Mouse (Mus musculus) kidney, postnatal 36 days (tissue): Measurements from ENCODE around the gene Id3.
A peak's percentile ranks its signal among the peaks of the same experiment; 100 is the strongest.

Experiments
- DNase-seq, 2 experiments: peaks; one replicate each; pipeline ENCODE4 v3.0.0; 2021 to 2022; ENCODE audit warnings: mixed read lengths in 2 of 2

Gene Id3

DNA sequence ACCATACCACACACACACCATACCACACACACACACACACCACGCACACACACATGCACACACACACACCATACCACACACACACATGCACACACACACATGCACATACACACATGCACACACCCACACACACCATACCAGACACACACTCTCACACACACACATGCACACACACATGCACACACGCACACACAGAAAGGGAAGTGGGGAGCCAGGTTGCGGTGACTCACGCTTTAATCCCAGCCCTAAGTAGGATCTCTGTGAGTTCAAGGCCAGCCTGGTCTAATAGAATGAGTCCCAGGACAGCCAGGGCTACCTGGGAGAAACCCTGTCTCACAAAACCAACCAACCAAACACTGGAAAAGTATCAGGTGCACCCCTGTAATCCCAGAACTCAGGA lies 18.7 kb upstream of the Id3 start:
- no peak for DNase-seq

- DNase-seq, result no peak
Measured at GRCm38 (mm10) chr4:136125458-136125857, 17.8 kb upstream of the Id3 start.

DNA sequence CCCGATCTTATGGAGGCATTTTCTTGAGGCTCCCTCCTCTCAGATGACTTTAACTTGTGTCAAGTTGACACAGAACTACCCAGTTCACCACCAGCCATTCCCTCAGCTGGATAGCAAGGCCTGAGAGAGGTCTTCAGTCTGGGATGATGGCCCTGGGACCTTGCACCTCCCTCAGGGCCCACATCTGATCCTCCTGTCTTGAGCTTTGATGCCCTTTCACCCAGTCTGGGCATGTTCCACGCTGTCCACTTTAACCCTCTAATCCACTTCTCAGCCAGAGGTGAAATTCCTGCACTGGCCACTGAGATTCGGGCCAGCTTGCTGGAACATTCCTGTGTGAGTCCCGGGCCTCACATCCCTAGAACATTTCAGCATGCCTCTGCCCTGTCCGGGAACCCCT lies 17.3 kb upstream of the Id3 start:
- peak; percentile 45 to 73 for DNase-seq

GRCm38 (mm10) chr4:136127670-136128069 lies 15.6 kb upstream of the Id3 start:
- DNase-seq, result no peak

- DNase-seq, result no peak
Measured at GRCm38 (mm10) chr4:136129842-136130241, 13.5 kb upstream of the Id3 start.

DNA sequence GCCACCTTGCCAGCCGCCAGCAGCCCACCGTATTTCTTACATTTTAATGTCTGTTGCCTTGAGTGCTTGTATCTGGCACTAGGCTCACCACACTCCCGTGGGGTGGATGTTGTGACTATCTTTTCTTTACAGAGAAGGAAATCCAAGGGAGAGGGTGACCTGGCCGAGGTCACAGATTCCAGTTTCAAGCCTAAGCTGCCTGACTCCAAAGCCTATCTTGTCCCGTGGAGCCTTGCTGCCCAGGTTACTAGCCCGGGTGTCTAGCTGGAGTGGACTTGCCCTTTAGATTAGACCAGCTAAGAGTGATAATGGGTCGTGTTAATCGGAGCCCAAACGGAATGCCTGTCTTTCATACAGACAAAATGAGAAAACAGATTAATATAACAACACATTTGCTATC lies 9.5 kb upstream of the Id3 start:
- DNase-seq, result no peak

GRCm38 (mm10) chr4:136134418-136134977 lies 8.8 kb upstream of the Id3 start:
- DNase-seq, result peak in 1 of 2 experiments; percentile 34

GRCm38 (mm10) chr4:136134978-136135873 lies 8.1 kb upstream of the Id3 start:
- DNase-seq, result peak in 1 of 2 experiments; percentile 73

GRCm38 (mm10) chr4:136135874-136136728 lies 7.2 kb upstream of the Id3 start:
- peak; percentile 70 to 74 for DNase-seq

DNA sequence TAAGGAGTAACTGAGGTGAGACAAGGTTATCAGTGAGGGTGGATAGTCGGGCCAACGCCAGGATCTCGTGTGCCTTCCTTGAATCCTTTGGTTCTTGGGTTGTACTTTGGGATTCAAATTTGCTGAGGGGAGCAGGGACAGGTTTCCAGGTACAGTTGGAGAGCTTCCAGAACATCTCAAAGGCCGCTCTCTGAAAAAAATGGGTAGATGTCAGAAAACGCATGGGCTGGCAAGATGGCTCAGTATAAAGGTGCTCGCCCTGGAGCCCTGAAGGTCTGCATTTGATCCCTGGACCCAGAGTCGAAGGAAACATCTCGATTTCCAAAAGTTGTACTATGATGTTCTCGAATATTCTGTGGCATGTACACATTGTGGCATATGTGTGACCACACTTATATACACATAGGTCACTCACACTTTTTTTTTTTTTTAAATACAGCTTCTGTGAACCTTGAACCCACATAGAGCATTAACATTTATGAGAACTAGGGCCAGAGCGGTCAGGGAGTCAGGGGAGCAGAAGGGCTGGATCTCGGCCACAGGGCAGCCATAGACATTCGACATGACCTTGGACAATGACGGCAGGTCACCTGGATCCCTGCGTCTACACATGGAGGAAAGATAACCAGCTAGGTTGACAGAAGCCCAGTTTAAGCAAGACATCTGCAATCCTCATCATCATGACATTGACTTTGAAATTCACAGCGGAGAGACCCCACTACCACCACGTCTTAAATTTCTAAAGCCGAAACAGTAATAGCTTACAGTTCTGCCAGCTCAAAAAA lies 3.8 kb upstream of the Id3 start:
- DNase-seq, result peak; percentile 54 to 56

DNA sequence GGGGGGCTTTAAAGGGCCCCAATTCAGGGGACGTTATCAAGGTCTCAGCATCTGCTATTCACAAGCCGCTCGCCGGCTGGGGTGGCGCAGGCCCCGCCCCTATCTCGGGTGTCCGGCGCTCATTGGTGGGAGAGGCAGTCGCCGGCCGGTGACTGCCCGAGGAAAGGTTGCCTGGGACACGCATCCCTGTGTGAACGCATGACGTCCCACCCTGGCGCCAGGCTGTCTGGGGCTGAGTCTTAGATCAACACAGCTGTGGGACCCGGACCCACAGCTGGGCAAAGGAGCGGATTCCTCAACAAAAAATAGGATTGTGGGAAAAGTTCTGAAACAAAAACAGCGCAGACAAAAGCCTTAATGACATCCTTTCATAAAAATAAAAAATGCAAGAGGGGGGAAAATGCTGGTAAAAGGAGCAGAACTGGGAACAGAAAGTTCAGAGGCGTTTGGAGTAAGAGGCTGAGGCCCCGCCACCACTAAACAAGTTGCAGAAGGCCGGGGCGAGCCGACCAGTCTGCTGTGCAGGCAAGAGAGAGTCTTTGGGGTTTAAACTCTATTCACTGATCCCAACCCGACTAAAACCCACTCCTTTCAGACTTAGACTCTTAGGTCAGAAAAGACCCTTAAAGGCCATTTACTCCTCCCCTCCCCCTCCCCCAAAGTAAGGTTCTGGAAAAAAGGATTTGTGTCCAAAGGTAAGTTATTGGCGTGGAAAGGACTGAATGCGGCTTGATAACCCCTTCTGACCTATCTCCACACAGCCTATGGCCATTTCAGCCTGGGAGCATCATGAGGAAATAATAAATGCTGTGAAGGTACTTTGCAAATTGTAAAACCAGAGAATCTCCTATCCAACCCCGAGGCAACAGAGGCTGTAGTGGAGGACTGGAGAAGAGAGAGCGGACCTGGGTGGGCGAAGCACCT lies 2.7 kb upstream of the Id3 start:
- DNase-seq, result peak; percentile 97 to 99

GRCm38 (mm10) chr4:136142267-136143192 lies 767 bp upstream of the Id3 start:
- DNase-seq, result peak in 1 of 2 experiments; percentile 29

GRCm38 (mm10) chr4:136144126-136144926 lies 1.0 kb downstream of the Id3 start:
- peak; percentile 87 to 91 for DNase-seq

- peak in 1 of 2 experiments; percentile 47 for DNase-seq
Measured at GRCm38 (mm10) chr4:136144927-136145292, 1.6 kb downstream of the Id3 start.

DNA sequence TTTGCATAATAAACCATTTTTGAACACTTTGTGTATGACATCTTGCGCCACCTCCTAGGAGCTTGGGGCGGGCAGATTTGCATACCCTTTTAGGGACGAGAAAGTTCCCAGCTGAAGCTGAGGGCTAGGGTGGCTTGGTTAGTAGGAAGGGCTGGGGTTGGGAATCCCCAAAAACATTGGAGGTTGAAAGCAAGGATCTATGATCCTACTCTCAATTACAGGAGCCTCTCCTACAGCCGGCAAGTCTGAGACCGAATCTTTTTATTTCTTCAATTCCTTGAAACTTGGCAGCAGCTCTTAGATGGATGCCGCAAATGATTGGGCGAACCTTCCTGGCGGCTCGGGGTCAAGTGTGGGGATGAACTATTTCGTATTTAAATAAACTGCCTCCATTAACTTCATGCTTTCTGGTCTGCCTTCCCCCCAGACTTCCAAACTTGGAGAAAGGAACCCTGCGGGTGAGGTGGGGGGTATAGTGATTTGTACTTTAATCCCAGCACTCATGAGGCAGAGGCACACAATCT lies 2.1 kb downstream of the Id3 start:
- DNase-seq, result peak in 1 of 2 experiments; percentile 16

DNA sequence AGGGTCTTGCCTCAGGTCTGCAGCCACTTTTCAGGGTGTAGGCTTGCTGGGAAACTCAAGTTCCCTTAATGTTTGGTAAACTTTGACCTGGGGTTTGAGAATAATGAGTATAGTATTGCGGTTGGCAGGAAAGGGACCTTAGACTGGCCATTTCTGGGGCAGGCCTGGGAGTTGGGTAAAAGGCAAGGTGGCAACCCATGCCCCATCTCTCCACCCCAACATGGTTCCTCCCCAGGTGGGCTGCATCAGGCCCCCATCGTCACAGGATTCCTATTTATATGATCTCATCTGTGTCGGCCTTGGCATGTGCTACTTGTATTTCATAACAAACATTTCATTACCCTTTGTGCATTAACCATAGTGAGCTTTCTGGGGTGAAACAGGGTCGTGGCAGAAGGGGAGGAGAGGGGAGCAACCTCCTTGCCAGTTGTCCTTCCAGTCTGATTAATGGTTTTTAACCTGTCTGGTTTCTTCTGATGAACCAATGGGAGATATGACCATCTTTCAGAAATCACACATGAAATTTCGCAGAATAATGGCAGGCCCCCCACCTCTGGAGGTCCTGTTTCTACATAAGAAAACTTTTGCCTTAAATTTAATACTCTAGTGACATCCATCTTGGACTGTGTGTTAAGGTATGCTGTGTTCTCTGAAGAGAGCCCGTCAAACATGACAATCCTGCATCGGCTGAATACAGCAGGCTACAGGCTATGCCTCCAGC lies 2.9 kb downstream of the Id3 start:
- DNase-seq, result peak in 1 of 2 experiments; percentile 37

- peak; percentile 45 to 82 for DNase-seq
Measured at GRCm38 (mm10) chr4:136146712-136147154, 3.4 kb downstream of the Id3 start.
